ENCODE assay signal across 10 mouse cellular contexts in genomic region chr2:93192182-93192560, GRCm38 (mm10). TPM values are rescaled to one million over a fixed set of nuclear protein-coding genes. Genes with fewer than 3 reads are reported as not detected.
DNase-seq lines count a peak whose midpoint lies in the region; ATAC-seq lines count a peak whose summit lies in the region.
"Had no signal": no experiment of that assay in that cellular context is flagged by ENCODE, and none has a peak within 500 bp of the region (broad histone marks: within the 10 kb centered on the region; RNA-seq: fewer than 3 reads in every experiment).

No protein-coding gene starts in this region.

- no peak for ATAC-seq in heart, embryonic 15.5 days (replicated peaks; ENCODE audit: insufficient number of reproducible peaks, insufficient read depth, low FRiP score, low read depth)
- no peak for ATAC-seq in heart, embryonic 12.5 days (ENCODE audit: insufficient number of reproducible peaks, low FRiP score)
- no peak for ATAC-seq in embryonic facial prominence, embryonic 12.5 days (ENCODE audit: insufficient number of reproducible peaks, insufficient read depth, low FRiP score, low TSS enrichment)
- ATAC-seq in stomach, embryonic 15.5 days (ENCODE audit: insufficient read depth, low FRiP score, low read depth), result no peak

- H3K9me3 ChIP-seq in heart, embryonic 15.5 days (replicated peaks), result no peaks in the 10 kb centered on the region
- no peaks in the 10 kb centered on the region for H3K9me3 ChIP-seq in heart, embryonic 12.5 days (replicated peaks)
- H3K9me3 ChIP-seq in embryonic facial prominence, embryonic 12.5 days, result no peaks in the 10 kb centered on the region
- no peaks in the 10 kb centered on the region for H3K9me3 ChIP-seq in limb, embryonic 10.5 days (replicated peaks)
- no peaks in the 10 kb centered on the region for H3K9me3 ChIP-seq in stomach, embryonic 15.5 days
- H3K9me3 ChIP-seq: heart, embryonic 13.5 days; megakaryocyte, embryonic 14.5 days had no signal

- no peak overlapping the region for H3K9ac ChIP-seq in heart, embryonic 15.5 days
- H3K9ac ChIP-seq in heart, embryonic 12.5 days, result no peak overlapping the region
- H3K9ac ChIP-seq in embryonic facial prominence, embryonic 12.5 days, result no peak overlapping the region
- no peak overlapping the region for H3K9ac ChIP-seq in stomach, embryonic 15.5 days
- H3K9ac ChIP-seq: heart, embryonic 13.5 days had no signal

- no peaks in the 10 kb centered on the region for H3K36me3 ChIP-seq in heart, embryonic 15.5 days
- no peaks in the 10 kb centered on the region for H3K36me3 ChIP-seq in heart, embryonic 12.5 days
- no peaks in the 10 kb centered on the region for H3K36me3 ChIP-seq in embryonic facial prominence, embryonic 12.5 days
- no peaks in the 10 kb centered on the region for H3K36me3 ChIP-seq in limb, embryonic 10.5 days
- H3K36me3 ChIP-seq in stomach, embryonic 15.5 days, result no peaks in the 10 kb centered on the region
- H3K36me3 ChIP-seq: heart, embryonic 13.5 days had no signal

- H3K27ac ChIP-seq in heart, embryonic 15.5 days, result peak overlapping the region; percentile 13; the same call in 1 of the 2 replicates
- no peak overlapping the region for H3K27ac ChIP-seq in heart, embryonic 12.5 days (ENCODE audit: poor library complexity, severe bottlenecking)
- H3K27ac ChIP-seq in embryonic facial prominence, embryonic 12.5 days, result no peak overlapping the region
- peak overlapping the region; percentile 5; the same call in 1 of the 2 replicates for H3K27ac ChIP-seq in limb, embryonic 10.5 days
- H3K27ac ChIP-seq in stomach, embryonic 15.5 days, result 0 out of 2 replicates have a peak overlapping the region, but pooled peaks have one; percentile 31
- H3K27ac ChIP-seq: heart, embryonic 13.5 days had no signal

- WGBS in heart, embryonic 15.5 days, result 42% methylated on average over 9 of the region's 9 CpGs
- WGBS in heart, embryonic 12.5 days, result 55% methylated on average over 9 of the region's 9 CpGs
- 38% methylated on average over 9 of the region's 9 CpGs for WGBS in embryonic facial prominence, embryonic 12.5 days
- 65% methylated on average over 9 of the region's 9 CpGs for WGBS in limb, embryonic 10.5 days
- WGBS in stomach, embryonic 15.5 days, result 39% methylated on average over 9 of the region's 9 CpGs

- H3K4me1 ChIP-seq in heart, embryonic 15.5 days (replicated peaks), result peaks cover 39% of the 10 kb centered on the region
- H3K4me1 ChIP-seq in heart, embryonic 12.5 days (replicated peaks), result peaks cover 35% of the 10 kb centered on the region
- H3K4me1 ChIP-seq in embryonic facial prominence, embryonic 12.5 days, result peaks cover 32% of the 10 kb centered on the region
- peaks cover 46% of the 10 kb centered on the region for H3K4me1 ChIP-seq in limb, embryonic 10.5 days
- peaks cover 58% of the 10 kb centered on the region for H3K4me1 ChIP-seq in stomach, embryonic 15.5 days

- no peak overlapping the region for H3K4me3 ChIP-seq in heart, embryonic 15.5 days
- H3K4me3 ChIP-seq in heart, embryonic 12.5 days, result no peak overlapping the region
- no peak overlapping the region for H3K4me3 ChIP-seq in embryonic facial prominence, embryonic 12.5 days
- no peak overlapping the region for H3K4me3 ChIP-seq in limb, embryonic 10.5 days
- H3K4me3 ChIP-seq in stomach, embryonic 15.5 days (replicated peaks), result no peak overlapping the region
- H3K4me3 ChIP-seq: heart, embryonic 13.5 days had no signal

- H3K4me2 ChIP-seq in heart, embryonic 15.5 days, result no peak overlapping the region
- H3K4me2 ChIP-seq in heart, embryonic 12.5 days, result no peak overlapping the region
- H3K4me2 ChIP-seq in embryonic facial prominence, embryonic 12.5 days (replicated peaks), result 0 out of 2 replicates have a peak overlapping the region, but pooled peaks have one; percentile 1
- H3K4me2 ChIP-seq in stomach, embryonic 15.5 days, result no peak overlapping the region
- H3K4me2 ChIP-seq: heart, embryonic 13.5 days had no signal

- 0 out of 2 replicates have a peak, but pooled peaks cover 4% of the 10 kb centered on the region for H3K27me3 ChIP-seq in heart, embryonic 15.5 days
- peaks cover 18% of the 10 kb centered on the region; the same call in 1 of the 2 replicates for H3K27me3 ChIP-seq in heart, embryonic 12.5 days (replicated peaks)
- H3K27me3 ChIP-seq in embryonic facial prominence, embryonic 12.5 days, result no peaks in the 10 kb centered on the region
- peaks cover 37% of the 10 kb centered on the region for H3K27me3 ChIP-seq in limb, embryonic 10.5 days (ENCODE audit: low read depth, poor library complexity, severe bottlenecking)
- no peaks in the 10 kb centered on the region for H3K27me3 ChIP-seq in stomach, embryonic 15.5 days (replicated peaks)

- DNase-seq in limb, embryonic 10.5 days (ENCODE audit: low spot score), result no peak
- DNase-seq in cerebellum, postnatal 10 days, result no peak
- no peak for DNase-seq in adipocyte (ENCODE audit: low spot score)
- no peak for DNase-seq in kidney, adult 18-20 months

RNA-seq across cellular contexts. Expression of gene Trp53i11, which starts 4.8 kb away (rescaled TPM):
- 19.7 and 31.6 TPM in 2 replicates for polyA plus RNA-seq in heart, embryonic 15.5 days (2015; fragmentation: Nextera tagmentation; extraction: Ambion mirVana)
- polyA plus RNA-seq in heart, embryonic 12.5 days (2016; fragmentation: Nextera tagmentation; extraction: Ambion mirVana), result 25.2 and 26.7 TPM in 2 replicates
- 36.8 and 37.0 TPM in 2 replicates for polyA plus RNA-seq in embryonic facial prominence, embryonic 12.5 days (2016; fragmentation: Nextera tagmentation; extraction: Ambion mirVana)
- polyA plus RNA-seq in limb, embryonic 10.5 days (2016; fragmentation: Nextera tagmentation; extraction: Ambion mirVana), result 17.5 and 25.2 TPM in 2 replicates
- 29.3 and 37.7 TPM in 2 replicates for polyA plus RNA-seq in stomach, embryonic 15.5 days (2015; fragmentation: Nextera tagmentation; extraction: Ambion mirVana)

Comparison
In these comparisons a context has a peak if more than half of its experiments do, and no peak if none do; other contexts are left out.
1. H3K27ac ChIP-seq: peak in heart, embryonic 15.5 days (single experiment), limb, embryonic 10.5 days (single experiment) and stomach, embryonic 15.5 days (single experiment); none in heart, embryonic 12.5 days (single experiment) and embryonic facial prominence, embryonic 12.5 days (single experiment).